Mouse (Mus musculus) liver, adult 2 months (tissue): Measurements from ENCODE around the gene S100a11. TPM values are rescaled to one million over a fixed set of nuclear protein-coding genes. Genes with fewer than 3 reads are reported as not detected.
A peak's percentile ranks its signal among the peaks of the same experiment; 100 is the strongest.

Experiments used
- DNase-seq: peaks from one replicate; pipeline ENCODE4 v3.0.0-alpha.2; 2011; ENCODE audit warnings: low read depth, low spot score; ENCODE audit errors: extremely low read depth
- H3K27ac ChIP-seq: fragments of 200-500 bp; replicated peaks from 2 replicates; pipeline ENCODE4 v1.5.1; 2012; ENCODE audit warnings: low read depth, mild to moderate bottlenecking, control low read depth, inconsistent platforms, low read length; ENCODE audit not compliant: insufficient read depth
- H3K27me3 ChIP-seq: fragments of 200-500 bp; 2 replicates; pipeline ENCODE4 v1.6.1; 2012; ENCODE audit warnings: mild to moderate bottlenecking, moderate library complexity, low read length, inconsistent platforms; ENCODE audit not compliant: control insufficient read depth, insufficient read depth
- H3K36me3 ChIP-seq: fragments of 200-500 bp; 2 replicates; pipeline ENCODE4 v1.6.1; 2012; ENCODE audit warnings: low read length, inconsistent platforms; ENCODE audit not compliant: control insufficient read depth, insufficient read depth
- H3K4me1 ChIP-seq: fragments of 200-500 bp; 2 replicates; pipeline ENCODE4 v1.6.1; 2011; ENCODE audit warnings: low read length; ENCODE audit not compliant: control insufficient read depth, insufficient read depth
- H3K4me3 ChIP-seq: fragments of 200-500 bp; 2 replicates; pipeline ENCODE4 v1.5.1; 2011; ENCODE audit warnings: low read depth, mild to moderate bottlenecking, control low read depth, low read length, moderate library complexity; ENCODE audit not compliant: insufficient read depth
- H3K79me2 ChIP-seq: fragments of 200-500 bp; 2 replicates; pipeline ENCODE4 v1.6.1; 2012; ENCODE audit warnings: inconsistent platforms, mild to moderate bottlenecking, low read length, moderate library complexity; ENCODE audit not compliant: control insufficient read depth, insufficient read depth
- H3K9ac ChIP-seq: fragments of 200-500 bp; 2 replicates; pipeline ENCODE4 v1.6.1; 2012; ENCODE audit warnings: low read depth, mild to moderate bottlenecking, control low read depth, inconsistent platforms, low read length
- CTCF ChIP-seq: fragments of 200-500 bp; IDR thresholded peaks from 2 replicates; pipeline ENCODE4 v1.5.1; 2011; ENCODE audit warnings: low read depth, low read length, control low read depth
- POLR2A ChIP-seq: fragments of 200-500 bp; IDR thresholded peaks from 2 replicates; pipeline ENCODE4 v1.6.1; 2011; ENCODE audit warnings: low read length, control low read depth; ENCODE audit not compliant: insufficient read depth; ENCODE audit errors: extremely low read depth
- WGBS: fragments of 180-500 bp; shearing (Covaris S2); methylation state at CpG from one replicate; pipeline ENCODE4 v1.1.7; 2018; 5-methylcytosine and 5-hydroxymethylcytosine counted together
- polyA plus RNA-seq: library from polyadenylated mRNA; depleted of rRNA; stranded (reverse); fragments of >200 nt; gene quantifications from 2 replicates; pipeline ENCODE4 v1.2.3, GENCODE M21; 2012
- total RNA-seq: library from RNA; depleted of rRNA; stranded (reverse); fragments of >200 nt; gene quantifications from 2 replicates; pipeline ENCODE4 v1.2.3, GENCODE M21; 2014

Gene S100a11
- total and polyA plus RNA-seq, 2 experiments, result 3.0 to 4.3 TPM

DNA sequence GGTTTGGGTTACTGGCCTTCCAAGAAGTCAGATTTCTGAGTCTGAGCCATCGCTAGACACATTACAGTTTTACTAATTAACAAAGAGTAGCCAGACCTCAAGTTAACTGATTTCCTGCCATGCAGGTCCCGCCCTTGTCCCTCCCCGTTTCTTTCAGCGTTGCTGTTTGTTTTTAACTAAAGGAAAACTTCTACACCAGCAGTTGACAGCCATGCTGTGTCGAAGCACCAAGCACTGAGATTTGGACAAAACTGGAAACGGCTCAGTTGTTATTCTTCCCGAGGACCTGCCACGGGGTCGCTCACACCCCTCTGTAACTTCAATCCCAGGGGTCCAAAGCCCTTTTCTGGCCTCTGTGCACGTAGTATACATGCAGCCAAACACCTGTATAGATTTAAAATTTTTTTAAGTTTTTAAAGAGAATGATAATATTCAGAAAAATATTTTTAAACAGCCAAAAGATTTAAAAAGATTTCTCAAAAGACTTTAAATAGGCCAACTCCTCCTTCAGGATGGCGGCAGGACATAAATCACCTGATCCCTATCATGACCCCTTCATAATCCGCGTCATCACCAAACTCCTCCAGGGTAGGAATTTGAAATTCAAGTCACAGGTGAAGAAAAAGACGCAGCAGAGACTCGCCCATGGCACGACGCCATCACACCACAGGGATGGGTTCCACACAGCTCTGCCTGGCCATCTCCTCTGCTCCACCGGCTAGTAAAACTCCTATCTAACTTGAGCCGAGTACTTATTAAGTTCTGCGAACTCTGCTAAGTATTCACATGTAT lies 27.7 kb downstream of the S100a11 start:
- H3K9ac ChIP-seq, result no peak overlapping the region
- DNase-seq, result no peak
- H3K27ac ChIP-seq, result no peak overlapping the region
- no peaks in the 10 kb centered on the region for H3K36me3 ChIP-seq
- no peak overlapping the region for H3K4me3 ChIP-seq
- no peaks in the 10 kb centered on the region for H3K27me3 ChIP-seq
- H3K79me2 ChIP-seq, result no peaks in the 10 kb centered on the region
- peaks cover 4% of the 10 kb centered on the region for H3K4me1 ChIP-seq
- 76% methylated on average over 20 of the region's 20 CpGs for WGBS
- TF ChIP-seq CTCF, result no peak
- no peak for TF ChIP-seq POLR2A

DNA sequence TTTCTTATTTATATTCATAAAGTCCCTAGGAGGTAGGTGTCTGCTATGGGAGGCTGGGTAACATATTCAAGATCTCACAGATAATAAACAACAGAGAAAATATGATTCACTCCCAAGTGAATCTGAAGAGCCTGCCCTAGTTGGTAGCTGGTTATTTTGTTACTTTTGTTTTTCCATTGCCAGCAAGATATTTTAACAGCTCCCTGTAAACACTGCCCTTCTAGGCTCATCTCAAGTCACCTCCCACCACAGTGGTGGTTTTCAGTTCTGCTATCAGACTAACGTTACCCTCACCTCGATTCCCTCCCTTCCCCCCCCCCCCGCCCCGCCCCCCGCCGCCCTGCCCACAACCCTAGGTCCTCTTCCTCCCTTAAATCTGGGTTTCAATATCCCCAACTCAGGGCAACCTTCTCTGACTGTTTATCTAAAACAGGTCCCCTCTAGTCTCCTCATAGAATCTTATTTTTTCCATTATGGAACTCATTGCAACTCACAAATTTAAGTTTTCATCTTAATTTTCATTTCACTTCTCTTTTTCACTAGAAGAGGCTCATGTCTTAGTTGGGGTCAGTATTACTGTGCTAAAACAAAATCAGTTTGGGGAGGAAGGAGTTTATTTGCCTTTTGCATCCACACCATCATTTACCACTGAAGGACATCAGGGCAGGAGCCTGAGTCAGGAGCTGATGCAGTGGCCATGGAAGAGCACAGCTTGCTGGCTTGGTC lies 28.4 kb downstream of the S100a11 start:
- WGBS, result 80% methylated on average over 6 of the region's 6 CpGs

DNA sequence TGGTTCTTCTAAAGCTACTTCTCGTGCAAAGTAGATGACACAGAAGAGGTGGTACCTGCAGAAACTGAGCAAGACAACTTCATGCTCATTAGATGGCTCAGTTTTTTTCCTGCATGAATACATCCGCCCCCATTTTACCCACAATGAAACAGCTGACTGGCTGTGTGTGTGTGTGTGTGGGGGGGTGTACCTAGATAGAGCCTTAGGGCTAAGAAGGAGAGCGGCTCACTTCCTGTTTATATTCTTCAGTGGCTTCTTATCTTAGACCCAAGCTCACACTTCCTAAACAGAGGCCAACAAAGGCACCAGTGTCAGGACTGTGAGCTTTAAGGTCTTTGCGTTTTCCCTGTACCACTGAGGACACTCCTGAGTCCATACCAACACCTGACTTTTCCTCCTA lies 29.7 kb downstream of the S100a11 start:
- Histone ChIP-seq H3K4me1 (peaks cover 11% of the 10 kb centered on the region), H3K27ac (peak overlapping the region; percentile 50; the same call in 1 of the 2 replicates), H3K36me3 (no peaks in the 10 kb centered on the region), H3K79me2 (no peaks in the 10 kb centered on the region), H3K4me3 (no peak overlapping the region), H3K27me3 (no peaks in the 10 kb centered on the region), H3K9ac (no peak overlapping the region)
- no peak for DNase-seq
- TF ChIP-seq POLR2A (no peak), CTCF (no peak)
- 73% methylated on average over 4 of the region's 4 CpGs for WGBS

More for the DNA sequence above, 28.4 kb downstream of the S100a11 start:
- no peaks in the 10 kb centered on the region for H3K79me2 ChIP-seq
- DNase-seq, result no peak
- H3K9ac ChIP-seq, result no peak overlapping the region
- H3K4me3 ChIP-seq, result no peak overlapping the region
- H3K4me1 ChIP-seq, result peaks cover 4% of the 10 kb centered on the region
- no peaks in the 10 kb centered on the region for H3K36me3 ChIP-seq
- TF ChIP-seq CTCF, result no peak
- no peak for TF ChIP-seq POLR2A
- H3K27me3 ChIP-seq, result no peaks in the 10 kb centered on the region
- H3K27ac ChIP-seq, result no peak overlapping the region

- no peaks in the 10 kb centered on the region for H3K36me3 ChIP-seq
Measured at GRCm38 (mm10) chr3:93551950-93552901, 31.9 kb downstream of the S100a11 start.

DNA sequence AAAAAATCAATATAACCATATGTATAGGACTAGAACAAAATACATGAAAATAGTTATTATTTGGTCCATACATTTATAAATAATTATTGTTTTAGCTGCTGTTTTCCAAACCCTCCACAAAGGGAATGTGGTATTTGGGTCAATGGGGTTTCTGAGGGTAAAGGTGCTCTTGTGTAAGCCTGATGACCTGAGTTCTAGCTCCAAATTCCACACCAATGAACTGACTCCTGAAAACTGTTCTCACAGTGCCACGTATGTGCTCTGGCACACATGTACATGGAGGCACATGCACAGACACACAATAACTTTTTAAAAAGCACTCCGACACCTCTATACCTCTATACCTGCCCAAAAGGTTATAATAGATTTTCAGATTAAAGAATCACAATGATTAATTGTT lies 33.0 kb downstream of the S100a11 start:
- Histone ChIP-seq H3K4me3 (no peak overlapping the region), H3K9ac (no peak overlapping the region), H3K27me3 (no peaks in the 10 kb centered on the region), H3K4me1 (peaks cover 22% of the 10 kb centered on the region), H3K27ac (peak overlapping the region; percentile 85), H3K79me2 (peaks cover 16% of the 10 kb centered on the region; the same call in 1 of the 2 replicates), H3K36me3 (0 out of 2 replicates have a peak, but pooled peaks cover 2% of the 10 kb centered on the region)
- peak; percentile 96 for DNase-seq
- WGBS, result 24% methylated on average over 2 of the region's 2 CpGs
- no peak for TF ChIP-seq CTCF
- no peak for TF ChIP-seq POLR2A

More at GRCm38 (mm10) chr3:93551950-93552901, 31.9 kb downstream of the S100a11 start:
- 85% methylated on average over 5 of the region's 5 CpGs for WGBS
- H3K9ac ChIP-seq, result no peak overlapping the region
- peaks cover 17% of the 10 kb centered on the region for H3K4me1 ChIP-seq
- peak overlapping the region; percentile 48 for H3K27ac ChIP-seq
- no peaks in the 10 kb centered on the region for H3K27me3 ChIP-seq
- H3K79me2 ChIP-seq, result peaks cover 11% of the 10 kb centered on the region; the same call in 1 of the 2 replicates
- no peak overlapping the region for H3K4me3 ChIP-seq
- TF ChIP-seq POLR2A, result no peak
- no peak for TF ChIP-seq CTCF
- peak; percentile 44 for DNase-seq
